Mouse (Mus musculus) megakaryocyte, embryonic 14.5 days (primary cell): ENCODE results near the gene Cnot1. TPM values are rescaled to one million over a fixed set of nuclear protein-coding genes. Genes with fewer than 3 reads are reported as not detected.

Experiments
- H3K27me3 ChIP-seq: replicated peaks from 2 replicates; pipeline ENCODE3; 2012; ENCODE audit warnings: inconsistent platforms
- H3K36me3 ChIP-seq: replicated peaks from 2 replicates; pipeline ENCODE3; 2012; ENCODE audit warnings: low read length, inconsistent platforms, mixed read lengths
- H3K4me1 ChIP-seq: 2 replicates; pipeline ENCODE4 v1.6.1; 2012; ENCODE audit warnings: inconsistent platforms
- H3K4me3 ChIP-seq: replicated peaks from 2 replicates; pipeline ENCODE3; 2012; ENCODE audit warnings: moderate library complexity, mild to moderate bottlenecking, inconsistent platforms
- H3K9me3 ChIP-seq: 2 replicates; pipeline ENCODE4 v1.6.1; 2012; ENCODE audit warnings: inconsistent platforms
- FLI1 ChIP-seq: IDR thresholded peaks from 2 replicates; pipeline ENCODE4 v1.6.1; 2012; ENCODE audit warnings: low read length, inconsistent platforms, mixed read lengths
- GATA1 ChIP-seq: IDR thresholded peaks from 3 replicates; pipeline ENCODE4 v1.6.1; 2012; ENCODE audit warnings: mixed read lengths, low read length, inconsistent platforms, borderline replicate concordance
- polyA plus RNA-seq: library from polyadenylated mRNA; stranded (reverse); fragments of >175 nt; gene quantifications from 2 replicates; pipeline ENCODE4 v1.2.3, GENCODE M21; 2012; ENCODE audit warnings: low replicate concordance; ENCODE audit not compliant: insufficient read depth

Cnot1 gene
- polyA plus RNA-seq, 1 experiment = 2.1 TPM

- H3K9me3 ChIP-seq = peaks cover 12% of the 10 kb centered on the region; the same call in 1 of the 2 replicates
- peaks cover 4% of the 10 kb centered on the region for H3K27me3 ChIP-seq
- H3K36me3 ChIP-seq = no peaks in the 10 kb centered on the region
- TF ChIP-seq FLI1 (no peak), GATA1 (no peak)
- H3K4me1 ChIP-seq = peaks cover 12% of the 10 kb centered on the region
- H3K4me3 ChIP-seq = no peak overlapping the region
These were observed 14.0 kb upstream of the Cnot1 start for GRCm38 (mm10) chr8:95821266-95821665.

GRCm38 (mm10) chr8:95818211-95818610, 10.9 kb upstream of the Cnot1 start:
- Histone ChIP-seq H3K4me1 (peaks cover 10% of the 10 kb centered on the region), H3K4me3 (no peak overlapping the region), H3K9me3 (peaks cover 3% of the 10 kb centered on the region; the same call in 1 of the 2 replicates), H3K27me3 (no peaks in the 10 kb centered on the region), H3K36me3 (no peaks in the 10 kb centered on the region)
- no peak for TF ChIP-seq GATA1

GRCm38 (mm10) chr8:95817597-95817996, 10.3 kb upstream of the Cnot1 start:
- no peak for TF ChIP-seq FLI1
- no peak for TF ChIP-seq GATA1
- Histone ChIP-seq H3K4me1 (peaks cover 4% of the 10 kb centered on the region), H3K36me3 (no peaks in the 10 kb centered on the region), H3K9me3 (no peaks in the 10 kb centered on the region), H3K4me3 (no peak overlapping the region), H3K27me3 (no peaks in the 10 kb centered on the region)

- Histone ChIP-seq H3K4me1 (peaks cover 9% of the 10 kb centered on the region; the same call in 1 of the 2 replicates), H3K27me3 (no peaks in the 10 kb centered on the region), H3K36me3 (no peaks in the 10 kb centered on the region), H3K4me3 (no peak overlapping the region), H3K9me3 (no peaks in the 10 kb centered on the region)
- TF ChIP-seq FLI1 (no peak), GATA1 (no peak)
These were observed 8.9 kb upstream of the Cnot1 start for GRCm38 (mm10) chr8:95816044-95816708.

GRCm38 (mm10) chr8:95810184-95810591, 2.9 kb upstream of the Cnot1 start:
- Histone ChIP-seq H3K4me3 (no peak overlapping the region), H3K27me3 (no peaks in the 10 kb centered on the region), H3K4me1 (peaks cover 35% of the 10 kb centered on the region), H3K36me3 (peaks cover 4% of the 10 kb centered on the region), H3K9me3 (no peaks in the 10 kb centered on the region)
- TF ChIP-seq FLI1 = no peak
- no peak for TF ChIP-seq GATA1

- Histone ChIP-seq H3K9me3 (no peaks in the 10 kb centered on the region), H3K4me3 (no peak overlapping the region), H3K36me3 (peaks cover 10% of the 10 kb centered on the region), H3K4me1 (peaks cover 45% of the 10 kb centered on the region), H3K27me3 (no peaks in the 10 kb centered on the region)
- TF ChIP-seq GATA1 (no peak), FLI1 (no peak)
These were observed 1.9 kb upstream of the Cnot1 start for GRCm38 (mm10) chr8:95809116-95809515.

- TF ChIP-seq GATA1 (no peak), FLI1 (no peak)
- H3K27me3 ChIP-seq = no peaks in the 10 kb centered on the region
- peaks cover 13% of the 10 kb centered on the region for H3K36me3 ChIP-seq
- H3K4me1 ChIP-seq = peaks cover 50% of the 10 kb centered on the region
- H3K4me3 ChIP-seq = no peak overlapping the region
- no peaks in the 10 kb centered on the region for H3K9me3 ChIP-seq
These were observed 1.4 kb upstream of the Cnot1 start for GRCm38 (mm10) chr8:95808631-95809030.

- Histone ChIP-seq H3K27me3 (no peaks in the 10 kb centered on the region), H3K9me3 (no peaks in the 10 kb centered on the region), H3K36me3 (peaks cover 16% of the 10 kb centered on the region), H3K4me3 (peak overlapping the region; percentile 98), H3K4me1 (peaks cover 55% of the 10 kb centered on the region)
- TF ChIP-seq GATA1 (no peak), FLI1 (no peak)
These were observed 597 bp upstream of the Cnot1 start for GRCm38 (mm10) chr8:95807861-95808260.

- Histone ChIP-seq H3K4me3 (peak overlapping the region; percentile 98), H3K4me1 (peaks cover 59% of the 10 kb centered on the region), H3K9me3 (no peaks in the 10 kb centered on the region), H3K27me3 (no peaks in the 10 kb centered on the region), H3K36me3 (peaks cover 28% of the 10 kb centered on the region)
- TF ChIP-seq FLI1 (no peak), GATA1 (no peak)
These were observed 638 bp downstream of the Cnot1 start for GRCm38 (mm10) chr8:95806461-95807191.

- Histone ChIP-seq H3K9me3 (no peaks in the 10 kb centered on the region), H3K4me3 (peak overlapping the region; percentile 98), H3K36me3 (peaks cover 37% of the 10 kb centered on the region), H3K27me3 (no peaks in the 10 kb centered on the region), H3K4me1 (peaks cover 64% of the 10 kb centered on the region)
- TF ChIP-seq FLI1 = no peak
- TF ChIP-seq GATA1 = no peak
These were observed 1.8 kb downstream of the Cnot1 start for GRCm38 (mm10) chr8:95805482-95805881.

- Histone ChIP-seq H3K36me3 (peaks cover 63% of the 10 kb centered on the region), H3K9me3 (no peaks in the 10 kb centered on the region), H3K27me3 (no peaks in the 10 kb centered on the region), H3K4me1 (peaks cover 74% of the 10 kb centered on the region), H3K4me3 (no peak overlapping the region)
- TF ChIP-seq FLI1 (no peak), GATA1 (no peak)
These were observed 5.0 kb downstream of the Cnot1 start for GRCm38 (mm10) chr8:95802231-95802630.
